Mouse (Mus musculus) ZHBTc4 (cell line): ENCODE measurements around the gene Eif3d.
A peak's percentile ranks its signal among the peaks of the same experiment; 100 is the strongest.

Experiments used
- DNase-seq: peaks from one replicate; pipeline ENCODE4 v3.0.0-alpha.2; 2011; ENCODE audit warnings: low read depth, low spot score

Gene Eif3d

DNA sequence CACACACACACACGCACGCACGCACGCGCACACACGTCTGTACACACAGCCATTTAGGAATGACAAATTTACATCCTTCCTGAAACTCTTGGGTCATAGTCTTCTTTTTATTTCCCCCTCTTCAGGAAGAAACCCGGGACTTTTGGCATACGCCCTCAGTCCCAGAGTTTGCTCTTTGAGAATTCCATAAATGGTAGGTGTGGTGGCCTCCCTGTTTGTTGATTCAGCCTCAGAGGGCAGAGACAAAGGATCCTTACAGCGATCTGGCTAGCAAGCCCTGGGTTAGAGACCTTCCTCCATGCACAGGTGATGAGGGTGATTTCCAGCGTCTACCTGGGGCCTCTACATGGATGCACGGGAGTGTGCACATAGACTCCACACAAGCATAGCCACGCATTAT, 51.2 kb downstream of the Eif3d start:
- DNase-seq = no peak

GRCm38 (mm10) chr15:77916851-77917544, 53.6 kb downstream of the Eif3d start:
- DNase-seq = peak; percentile 93

DNA sequence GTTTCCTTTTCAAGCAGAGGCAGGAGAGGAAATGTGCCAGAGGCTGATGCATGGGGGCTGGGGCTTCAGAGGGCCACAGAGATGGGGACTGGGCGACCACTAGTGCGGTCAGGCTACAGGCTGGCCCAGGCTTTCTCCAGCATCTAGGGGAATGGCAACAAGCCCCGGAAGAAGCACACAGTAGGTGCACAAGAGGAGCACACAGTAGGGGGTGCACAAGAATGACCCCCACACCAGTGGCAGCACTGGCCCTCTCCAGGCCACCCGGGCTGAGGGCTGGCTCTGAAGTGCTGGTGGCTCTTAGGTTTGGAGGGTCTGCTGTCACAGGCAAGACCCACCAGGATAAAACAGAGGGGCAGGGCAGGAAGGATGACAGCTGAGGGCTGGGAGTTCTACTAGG, 55.3 kb downstream of the Eif3d start:
- DNase-seq = no peak

DNA sequence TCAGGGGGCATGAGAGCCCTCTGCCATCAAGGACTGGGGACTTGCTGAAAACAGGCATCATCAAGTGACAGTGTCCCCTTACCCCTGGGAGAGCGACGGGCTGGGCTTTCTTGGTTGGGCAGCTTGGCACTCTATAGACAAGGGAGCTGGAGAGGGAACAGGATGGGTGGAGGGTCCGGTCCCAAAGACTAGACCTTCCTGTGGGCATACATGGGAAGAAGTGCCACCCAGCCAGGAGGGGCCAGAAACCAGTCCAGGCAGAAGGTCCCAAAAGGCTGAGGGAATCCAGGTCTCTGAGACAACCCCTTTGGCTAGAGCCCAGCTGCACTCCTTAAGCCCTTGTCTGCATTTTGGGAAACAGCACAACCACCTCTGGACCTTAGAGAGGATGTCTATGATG, 56.1 kb downstream of the Eif3d start:
- DNase-seq = no peak

DNA sequence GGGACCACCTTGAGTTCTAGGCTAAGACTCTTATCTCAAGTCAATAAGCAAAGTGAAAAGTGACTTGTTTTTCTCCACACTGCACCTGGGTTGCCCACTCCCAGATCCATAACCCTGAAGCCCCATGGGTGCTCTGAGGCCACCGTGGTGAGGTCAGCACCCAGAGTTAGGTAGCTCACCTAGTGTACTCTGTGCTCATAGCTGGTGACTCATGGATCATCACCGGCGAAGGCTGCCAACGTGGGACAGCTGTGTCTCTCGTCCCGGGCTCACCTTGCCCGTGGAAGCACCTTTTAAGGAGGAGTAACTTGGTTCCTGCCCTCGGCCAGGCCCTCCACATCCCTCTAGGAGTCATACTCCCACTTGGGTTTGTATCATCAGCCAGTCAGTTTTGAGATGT, 57.6 kb downstream of the Eif3d start:
- no peak for DNase-seq

DNA sequence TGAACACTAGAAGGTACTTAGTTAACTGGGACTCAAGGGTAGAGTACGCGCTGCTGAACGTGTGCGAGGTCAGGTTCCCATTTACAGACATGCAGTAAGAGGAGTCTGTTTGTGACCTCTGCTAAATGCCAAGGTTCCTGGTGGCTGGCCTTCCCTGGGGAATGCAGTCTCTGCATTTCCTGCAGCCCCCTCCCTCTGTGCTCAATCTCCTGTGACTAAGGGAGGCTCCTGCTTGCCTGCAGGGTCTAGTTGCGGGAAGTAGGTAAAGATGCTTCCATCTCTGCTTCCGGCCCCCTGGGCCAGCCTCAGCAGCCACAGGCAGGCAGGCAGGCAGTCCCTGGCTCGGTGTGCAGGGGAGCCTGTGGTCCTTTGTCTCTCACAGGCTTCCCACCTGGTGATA, 58.0 kb downstream of the Eif3d start:
- DNase-seq = peak; percentile 50

DNA sequence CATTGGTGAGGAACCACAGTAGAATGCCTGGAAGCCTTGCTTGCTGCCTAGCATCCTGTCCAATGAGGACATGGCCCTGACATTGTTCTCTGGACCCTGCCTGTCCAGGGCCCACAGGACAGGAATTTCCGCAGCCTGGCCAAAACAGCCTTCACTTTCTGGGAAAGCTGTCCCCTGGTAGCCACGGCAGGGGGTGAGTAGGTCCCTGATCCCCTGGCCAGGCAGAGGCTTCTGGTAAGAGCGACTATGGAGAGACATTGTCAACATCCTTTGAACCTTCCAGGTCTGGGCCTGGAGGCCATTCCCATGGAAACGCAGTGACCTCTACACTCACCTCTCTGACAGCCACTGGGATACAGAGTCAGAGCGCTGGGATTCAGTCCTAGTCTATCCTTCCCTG, 58.6 kb downstream of the Eif3d start:
- DNase-seq = no peak

DNA sequence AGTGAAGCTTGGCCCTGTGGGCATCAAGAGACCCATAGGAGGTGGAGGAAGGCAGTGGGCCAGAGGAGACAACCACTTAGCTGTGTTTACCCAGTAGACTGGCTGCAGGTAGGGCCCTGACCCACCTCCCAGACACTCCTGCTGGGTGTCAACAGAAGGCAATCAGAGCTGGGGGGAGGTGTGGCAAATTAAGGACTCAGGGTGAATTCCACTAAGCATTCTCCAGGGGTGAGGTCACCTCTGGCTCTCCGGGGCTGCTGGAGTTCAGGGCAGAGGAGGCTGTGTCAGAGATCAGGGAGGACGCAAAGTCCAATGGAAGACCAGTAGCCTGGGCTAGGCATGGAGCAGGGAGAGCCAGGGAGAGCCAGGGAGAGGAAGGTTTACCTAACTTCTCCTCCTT, 59.5 kb downstream of the Eif3d start:
- peak; percentile 89 for DNase-seq
